Comparison of ENCODE assay signal across 24 mouse cellular contexts in the genomic region with DNA sequence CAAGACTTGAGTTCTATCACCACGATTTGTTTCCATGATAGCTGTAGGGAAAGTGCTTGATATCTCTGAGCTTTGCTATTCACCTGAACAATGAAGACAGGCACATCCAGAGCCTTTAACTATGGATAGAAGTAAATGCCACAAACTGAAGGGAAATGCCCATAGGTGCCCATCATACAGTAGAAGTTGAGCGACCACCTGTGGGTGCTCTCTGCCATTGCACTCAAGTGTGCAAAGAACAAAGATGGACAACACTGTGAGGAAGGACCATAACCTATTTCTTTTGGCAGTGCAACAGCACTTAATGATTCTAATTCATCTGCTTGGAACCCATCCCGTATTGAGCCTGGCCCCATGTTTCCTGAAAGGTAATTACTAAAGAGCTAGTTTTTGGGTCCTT.
DNase-seq lines count a peak whose midpoint lies in the region; ATAC-seq and TF ChIP-seq lines count a peak whose summit lies in the region.
"Had no signal": no experiment of that assay in that cellular context is flagged by ENCODE, and none has a peak within 500 bp of the region (broad histone marks: within the 10 kb centered on the region; RNA-seq: fewer than 3 reads in every experiment).

No protein-coding gene starts in this region.

- no peak for DNase-seq in spleen, adult 2 months (ENCODE audit: low read depth in 1 of 2, low spot score in 2 of 2)
- no peak for DNase-seq in spleen, adult 12 weeks (ENCODE audit: low spot score)
- DNase-seq in brain, embryonic 14.5 days (ENCODE audit: low read depth): no peak
- DNase-seq in Muller cell, postnatal 12 days (ENCODE audit: inconsistent ontology term): no peak
- DNase-seq in hindbrain, embryonic 11.5 days (ENCODE audit: low spot score): no peak
- DNase-seq: adrenal gland, adult 2 months; adrenal gland, postnatal 25 days; B cell, adult 2 months; cerebellum, adult 8-10 months; cerebellum, postnatal 25 days; gastrocnemius, adult 2 months; gastrocnemius, postnatal 25 days; heart, postnatal 10 days; heart, postnatal 4 days; kidney, adult 11 months had no signal

- H3K9ac ChIP-seq in intestine, postnatal 0 days (ENCODE audit: low read depth, low read length): no peak overlapping the region
- H3K9ac ChIP-seq in intestine, embryonic 16.5 days (ENCODE audit: low read depth, low read length): no peak overlapping the region
- no peak overlapping the region for H3K9ac ChIP-seq in hindbrain, embryonic 11.5 days (ENCODE audit: low read depth, low read length)
- H3K9ac ChIP-seq: embryonic facial prominence, embryonic 12.5 days; hindbrain, embryonic 13.5 days had no signal

- no peak for TF ChIP-seq POLR2A in spleen, adult 2 months (IDR thresholded peaks at IDR 0.05; ENCODE audit: low read depth, low read length)
- TF ChIP-seq POLR2A in brain, embryonic 14.5 days (IDR thresholded peaks at IDR 0.05; ENCODE audit: borderline replicate concordance, extremely low read depth, insufficient read depth, insufficient read length, poor library complexity, severe bottlenecking): no peak

- H3K4me1 ChIP-seq in intestine, postnatal 0 days (replicated peaks; ENCODE audit: control insufficient read depth, insufficient read depth, low read length): 0 out of 2 replicates have a peak, but pooled peaks cover 2% of the 10 kb centered on the region
- H3K4me1 ChIP-seq in intestine, embryonic 16.5 days (ENCODE audit: control insufficient read depth, insufficient read depth, low read length): no peaks in the 10 kb centered on the region
- H3K4me1 ChIP-seq in spleen, adult 2 months (ENCODE audit: control insufficient read depth, insufficient read depth, insufficient read length): no peaks in the 10 kb centered on the region; the same call in 1 of the 2 replicates
- H3K4me1 ChIP-seq in hindbrain, embryonic 11.5 days (replicated peaks; ENCODE audit: control insufficient read depth, insufficient read depth, low read length): no peaks in the 10 kb centered on the region
- H3K4me1 ChIP-seq: embryonic facial prominence, embryonic 12.5 days; heart, embryonic 10.5 days; hindbrain, embryonic 13.5 days had no signal

- TF ChIP-seq CTCF in intestine, postnatal 0 days (IDR thresholded peaks at IDR 0.05; ENCODE audit: low read depth): peak; percentile 33; the same call in 1 of the 2 replicates
- peak; percentile 2; the same call in 1 of the 2 replicates for TF ChIP-seq CTCF in spleen, adult 2 months (IDR thresholded peaks at IDR 0.05; ENCODE audit: extremely low read depth, insufficient read depth, insufficient read length, insufficient replicate concordance)
- peak; percentile 4; the same call in 1 of the 2 replicates for TF ChIP-seq CTCF in brain, embryonic 14.5 days (IDR thresholded peaks at IDR 0.05; ENCODE audit: borderline replicate concordance, extremely low read depth, insufficient read depth, insufficient read length)

- no peak for ATAC-seq in intestine, postnatal 0 days
- ATAC-seq in intestine, embryonic 16.5 days: no peak
- no peak for ATAC-seq in hindbrain, embryonic 11.5 days (ENCODE audit: low FRiP score)
- ATAC-seq: CD4-positive, CD25-positive, alpha-beta regulatory T cell, adult 4 months; forebrain, embryonic 16.5 days; hindbrain, postnatal 0 days; Patski had no signal

- H3K4me3 ChIP-seq in intestine, postnatal 0 days (ENCODE audit: low read depth, low read length): no peak overlapping the region
- H3K4me3 ChIP-seq in intestine, embryonic 16.5 days (ENCODE audit: low read length): no peak overlapping the region
- H3K4me3 ChIP-seq in spleen, adult 2 months (ENCODE audit: extremely low read depth, insufficient read depth, insufficient read length): no peak overlapping the region
- H3K4me3 ChIP-seq in hindbrain, embryonic 11.5 days (ENCODE audit: low read depth, low read length): no peak overlapping the region
- H3K4me3 ChIP-seq: embryonic facial prominence, embryonic 12.5 days; gastrocnemius, adult 2 months; heart, embryonic 10.5 days; hindbrain, embryonic 13.5 days had no signal

- H3K4me2 ChIP-seq in intestine, postnatal 0 days (replicated peaks; ENCODE audit: low read depth): no peak overlapping the region
- H3K4me2 ChIP-seq in intestine, embryonic 16.5 days (ENCODE audit: low read depth, low read length): no peak overlapping the region
- no peak overlapping the region for H3K4me2 ChIP-seq in hindbrain, embryonic 11.5 days (replicated peaks; ENCODE audit: low read depth, low read length)
- H3K4me2 ChIP-seq: embryonic facial prominence, embryonic 12.5 days; hindbrain, embryonic 13.5 days had no signal

- WGBS in intestine, postnatal 0 days: 83% methylated on average over 3 of the region's 3 CpGs
- 86% methylated on average over 3 of the region's 3 CpGs for WGBS in intestine, embryonic 16.5 days
- 93% methylated on average over 3 of the region's 3 CpGs for WGBS in spleen, adult 2 months
- WGBS in hindbrain, embryonic 11.5 days: 90% methylated on average over 3 of the region's 3 CpGs

- H3K36me3 ChIP-seq in intestine, postnatal 0 days (ENCODE audit: control insufficient read depth, insufficient read depth): no peaks in the 10 kb centered on the region
- no peaks in the 10 kb centered on the region for H3K36me3 ChIP-seq in intestine, embryonic 16.5 days (ENCODE audit: control insufficient read depth, insufficient read depth, low read length)
- H3K36me3 ChIP-seq in spleen, adult 2 months (ENCODE audit: control insufficient read depth, insufficient read depth, low read length): no peaks in the 10 kb centered on the region
- no peaks in the 10 kb centered on the region for H3K36me3 ChIP-seq in hindbrain, embryonic 11.5 days (ENCODE audit: control insufficient read depth, insufficient read depth, low read length)
- H3K36me3 ChIP-seq: embryonic facial prominence, embryonic 12.5 days; heart, embryonic 10.5 days; hindbrain, embryonic 13.5 days had no signal

- H3K27me3 ChIP-seq in intestine, postnatal 0 days (replicated peaks; ENCODE audit: control insufficient read depth, insufficient read depth, low read length): no peaks in the 10 kb centered on the region
- no peaks in the 10 kb centered on the region for H3K27me3 ChIP-seq in intestine, embryonic 16.5 days (replicated peaks; ENCODE audit: control insufficient read depth, insufficient read depth, low read length)
- H3K27me3 ChIP-seq in spleen, adult 2 months (ENCODE audit: control insufficient read depth, insufficient read depth, low read length): no peaks in the 10 kb centered on the region
- no peaks in the 10 kb centered on the region for H3K27me3 ChIP-seq in hindbrain, embryonic 11.5 days (ENCODE audit: control insufficient read depth, insufficient read depth, low read length)
- H3K27me3 ChIP-seq: embryonic facial prominence, embryonic 12.5 days; hindbrain, embryonic 13.5 days had no signal

- no peaks in the 10 kb centered on the region for H3K9me3 ChIP-seq in intestine, postnatal 0 days (ENCODE audit: control insufficient read depth)
- H3K9me3 ChIP-seq in intestine, embryonic 16.5 days (ENCODE audit: control insufficient read depth, low read length): no peaks in the 10 kb centered on the region
- no peaks in the 10 kb centered on the region for H3K9me3 ChIP-seq in hindbrain, embryonic 11.5 days (ENCODE audit: control insufficient read depth, low read length)
- H3K9me3 ChIP-seq: embryonic facial prominence, embryonic 12.5 days; heart, embryonic 10.5 days; hindbrain, embryonic 13.5 days had no signal

- H3K27ac ChIP-seq in intestine, postnatal 0 days (ENCODE audit: low read depth, low read length): no peak overlapping the region
- H3K27ac ChIP-seq in intestine, embryonic 16.5 days (ENCODE audit: low read length): no peak overlapping the region
- H3K27ac ChIP-seq in spleen, adult 2 months (ENCODE audit: insufficient read depth, low read length): no peak overlapping the region
- no peak overlapping the region for H3K27ac ChIP-seq in hindbrain, embryonic 11.5 days (ENCODE audit: low read depth, low read length)
- H3K27ac ChIP-seq: embryonic facial prominence, embryonic 12.5 days; gastrocnemius, adult 2 months; heart, embryonic 10.5 days; hindbrain, embryonic 13.5 days; hindbrain, postnatal 0 days had no signal
